Mouse (Mus musculus) lung, postnatal 0 days (tissue): ENCODE measurements around the gene Olfr38. TPM values are rescaled to one million over a fixed set of nuclear protein-coding genes. Genes with fewer than 3 reads are reported as not detected.

Experiments
- ATAC-seq: fragments of 200-750 bp; cut with Nextera tagmentation; 2 replicates; pipeline ENCODE4 v1.8.0; 2017; ENCODE audit warnings: moderate library complexity
- DNase-seq: peaks from one replicate; pipeline ENCODE4 v3.0.0-alpha.2; 2016; ENCODE audit warnings: low spot score
- H3K27ac ChIP-seq: fragments of 300-500 bp; sonication (generic); 2 replicates; pipeline ENCODE4 v1.5.1; 2014; ENCODE audit warnings: antibody characterized with exemption, mild to moderate bottlenecking, low read length, mixed read lengths
- H3K27me3 ChIP-seq: fragments of 300-500 bp; sonication (generic); replicated peaks from 2 replicates; pipeline ENCODE4 v1.6.1; 2014; ENCODE audit warnings: low read length, mixed read lengths; ENCODE audit not compliant: insufficient read depth
- H3K36me3 ChIP-seq: fragments of 300-500 bp; sonication (generic); 2 replicates; pipeline ENCODE4 v1.6.1; 2014; ENCODE audit warnings: low read length, mixed read lengths; ENCODE audit not compliant: insufficient read depth
- H3K4me1 ChIP-seq: fragments of 300-500 bp; sonication (generic); 2 replicates; pipeline ENCODE4 v1.6.1; 2014; ENCODE audit warnings: antibody characterized with exemption, low read depth, low read length, mixed read lengths; ENCODE audit not compliant: insufficient read depth
- H3K4me2 ChIP-seq: fragments of 300-500 bp; sonication (generic); replicated peaks from 2 replicates; pipeline ENCODE4 v1.6.1; 2014; ENCODE audit warnings: low read depth, mild to moderate bottlenecking, low read length, moderate library complexity, mixed read lengths
- H3K4me3 ChIP-seq: fragments of 300-500 bp; sonication (generic); 2 replicates; pipeline ENCODE4 v1.5.1; 2014; ENCODE audit warnings: low read depth, low read length
- H3K9ac ChIP-seq: fragments of 300-500 bp; sonication (generic); replicated peaks from 2 replicates; pipeline ENCODE4 v1.6.1; 2014; ENCODE audit warnings: low read depth, mild to moderate bottlenecking
- H3K9me3 ChIP-seq: fragments of 300-500 bp; sonication (generic); 2 replicates; pipeline ENCODE4 v1.6.1; 2016; ENCODE audit warnings: low read length, mixed read lengths
- CTCF ChIP-seq: IDR thresholded peaks from 2 replicates; pipeline ENCODE4 v1.5.1; 2016; ENCODE audit warnings: antibody characterized with exemption, mild to moderate bottlenecking
- EP300 ChIP-seq: IDR thresholded peaks from 2 replicates; pipeline ENCODE4 v1.6.1; 2016; ENCODE audit warnings: antibody characterized with exemption, mild to moderate bottlenecking, control low read depth
- WGBS: fragments of 180-500 bp; shearing (Covaris S2); extraction: QIAGEN DNeasy Blood & Tissue Kit; methylation state at CpG from one replicate; pipeline ENCODE4 v1.1.7; 2014; 5-methylcytosine and 5-hydroxymethylcytosine counted together
- polyA plus RNA-seq: library from polyadenylated mRNA; unstranded; fragments of >200 nt; fragmentation: Nextera tagmentation; extraction: Ambion mirVana; gene quantifications from 2 replicates; pipeline ENCODE4 v1.2.1, GENCODE M21; 2015

Gene Olfr38
- polyA plus RNA-seq, 1 experiment from 2014 or later, result not detected

DNA sequence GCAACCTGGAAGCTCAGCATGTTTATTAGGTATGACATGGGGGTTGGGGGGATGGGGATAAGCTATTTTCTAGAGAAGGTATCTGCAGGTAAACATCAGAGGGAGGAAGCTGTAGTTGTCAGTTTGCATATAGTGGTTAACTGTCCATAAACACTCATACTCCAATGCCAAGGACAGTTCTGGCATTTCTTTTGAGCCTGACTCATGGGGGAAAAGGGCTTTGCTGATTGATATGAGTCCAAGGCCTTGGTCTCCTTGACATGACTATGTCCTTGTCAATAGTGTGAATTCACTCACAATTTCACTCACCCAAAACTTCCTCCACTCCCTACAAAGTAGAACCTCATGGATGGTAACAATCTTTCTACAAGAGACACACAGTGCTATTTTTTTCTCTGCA, 8.4 kb upstream of the Olfr38 start:
- Histone ChIP-seq H3K9me3 (no peaks in the 10 kb centered on the region), H3K4me1 (no peaks in the 10 kb centered on the region), H3K9ac (no peak overlapping the region), H3K4me3 (no peak overlapping the region), H3K4me2 (no peak overlapping the region), H3K36me3 (no peaks in the 10 kb centered on the region), H3K27me3 (no peaks in the 10 kb centered on the region), H3K27ac (no peak overlapping the region)
- TF ChIP-seq EP300, result no peak
- TF ChIP-seq CTCF, result no peak
- no peak for DNase-seq
- no peak for ATAC-seq

DNA sequence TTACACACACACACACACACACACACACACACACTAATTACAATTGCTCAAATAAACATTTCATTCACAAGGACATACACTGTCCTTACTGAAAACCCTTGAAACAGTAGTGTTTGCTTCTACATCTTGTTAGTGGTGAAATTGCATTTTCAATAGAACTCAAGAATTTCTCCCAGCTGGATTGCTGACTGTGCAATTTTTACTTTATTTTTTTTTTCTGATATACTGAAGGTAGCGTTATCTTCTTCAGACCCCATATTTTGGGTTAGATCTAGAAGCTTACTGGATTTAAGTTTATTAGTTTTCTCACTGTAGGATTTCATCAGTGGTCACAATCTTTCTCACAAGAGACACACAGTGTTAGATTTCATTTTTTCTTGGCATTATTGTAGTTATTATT, 20.9 kb downstream of the Olfr38 start:
- Histone ChIP-seq H3K36me3 (no peaks in the 10 kb centered on the region), H3K9me3 (no peaks in the 10 kb centered on the region), H3K27ac (no peak overlapping the region), H3K4me1 (no peaks in the 10 kb centered on the region), H3K4me3 (no peak overlapping the region), H3K9ac (no peak overlapping the region), H3K27me3 (no peaks in the 10 kb centered on the region), H3K4me2 (no peak overlapping the region)
- TF ChIP-seq CTCF (no peak), EP300 (no peak)
- WGBS, result 85% methylated on average over 1 of the region's 1 CpGs
- ATAC-seq, result no peak
- DNase-seq, result no peak

DNA sequence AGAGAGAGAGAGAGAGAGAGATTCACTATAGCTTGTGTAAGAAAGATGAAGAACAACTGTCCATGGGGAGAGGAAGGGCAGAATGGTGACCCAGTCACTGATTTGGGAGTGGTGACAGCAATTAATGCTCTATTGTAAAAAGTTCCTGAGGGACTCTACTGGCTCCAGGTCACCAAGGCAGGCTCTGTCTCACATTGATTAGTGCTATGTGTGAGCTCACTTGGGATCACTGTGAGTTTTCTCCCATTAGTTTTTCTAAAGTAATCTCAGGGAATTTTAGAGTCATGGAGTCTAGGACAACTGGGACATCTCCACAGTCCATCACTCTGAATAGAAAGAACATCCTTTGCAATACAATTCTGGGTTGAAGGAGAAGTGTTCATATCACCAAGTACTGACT, 28.6 kb downstream of the Olfr38 start, which contains the start of gene Olfr452:
Olfr452 (plus strand) TSS at position 301 of the 400 bp plus-strand sequence.
- DNase-seq (no peak), ATAC-seq (no peak)
- H3K4me2 ChIP-seq, result no peak within 1 kb of the TSS
- H3K4me1 ChIP-seq, result no peaks in the 10 kb centered on the region
- no peak within 1 kb of the TSS for H3K9ac ChIP-seq
- no peak within 1 kb of the TSS for H3K27ac ChIP-seq
- H3K36me3 ChIP-seq, result no peaks in the 10 kb centered on the region
- TF ChIP-seq EP300, result no peak
- TF ChIP-seq CTCF, result no peak
- no peak within 1 kb of the TSS for H3K4me3 ChIP-seq
- H3K27me3 ChIP-seq, result no peaks in the 10 kb centered on the region
- no peaks in the 10 kb centered on the region for H3K9me3 ChIP-seq

DNA sequence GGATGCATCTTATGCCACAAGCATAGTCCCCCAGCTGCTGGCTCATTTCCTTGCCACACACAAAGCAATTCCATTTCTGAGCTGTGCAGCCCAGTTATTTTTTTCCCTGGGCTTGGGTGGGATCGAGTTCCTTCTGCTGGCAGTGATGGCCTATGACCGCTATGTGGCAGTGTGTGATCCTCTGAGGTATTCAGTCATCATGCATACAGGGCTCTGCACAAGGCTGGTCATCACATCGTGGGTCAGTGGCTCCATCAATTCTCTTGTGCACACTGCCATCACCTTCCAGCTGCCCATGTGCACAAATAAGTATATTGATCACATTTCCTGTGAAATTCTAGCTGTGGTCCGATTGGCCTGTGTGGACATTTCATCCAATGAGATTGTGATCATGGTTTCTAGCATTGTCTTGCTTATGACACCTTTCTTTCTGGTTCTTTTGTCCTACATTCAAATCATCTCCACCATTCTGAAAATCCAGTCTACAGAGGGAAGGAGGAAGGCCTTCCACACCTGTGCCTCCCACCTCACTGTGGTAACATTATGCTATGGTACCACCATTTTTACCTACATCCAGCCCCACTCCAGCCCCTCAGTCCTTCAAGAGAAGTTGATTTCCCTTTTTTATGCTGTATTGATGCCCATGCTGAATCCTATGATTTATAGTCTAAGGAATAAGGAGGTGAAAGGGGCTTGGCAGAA, 34.2 kb downstream of the Olfr38 start:
- Histone ChIP-seq H3K27me3 (no peaks in the 10 kb centered on the region), H3K36me3 (no peaks in the 10 kb centered on the region), H3K4me2 (no peak overlapping the region), H3K27ac (no peak overlapping the region), H3K9ac (no peak overlapping the region), H3K4me1 (no peaks in the 10 kb centered on the region), H3K9me3 (no peaks in the 10 kb centered on the region), H3K4me3 (no peak overlapping the region)
- DNase-seq (no peak), ATAC-seq (no peak)
- TF ChIP-seq EP300 (no peak), CTCF (0 out of 2 replicates have a peak, but pooled peaks have one; percentile 2)
- WGBS, result 40% methylated on average over 4 of the region's 4 CpGs

GRCm38 (mm10) chr6:42790949-42791556, 34.8 kb downstream of the Olfr38 start:
- Histone ChIP-seq H3K4me2 (no peak overlapping the region), H3K27ac (no peak overlapping the region), H3K9me3 (no peaks in the 10 kb centered on the region), H3K4me3 (no peak overlapping the region), H3K4me1 (no peaks in the 10 kb centered on the region), H3K9ac (no peak overlapping the region), H3K36me3 (no peaks in the 10 kb centered on the region), H3K27me3 (no peaks in the 10 kb centered on the region)
- 67% methylated on average over 9 of the region's 9 CpGs for WGBS
- ATAC-seq, result no peak
- no peak for TF ChIP-seq EP300
- TF ChIP-seq CTCF, result no peak
- no peak for DNase-seq

GRCm38 (mm10) chr6:42794982-42795381, 38.8 kb downstream of the Olfr38 start:
- no peak overlapping the region for H3K4me2 ChIP-seq
- H3K27ac ChIP-seq, result no peak overlapping the region
- no peak for ATAC-seq
- H3K36me3 ChIP-seq, result no peaks in the 10 kb centered on the region
- no peaks in the 10 kb centered on the region for H3K9me3 ChIP-seq
- H3K9ac ChIP-seq, result no peak overlapping the region
- no peaks in the 10 kb centered on the region for H3K27me3 ChIP-seq
- H3K4me3 ChIP-seq, result no peak overlapping the region
- no peak for TF ChIP-seq EP300
- TF ChIP-seq CTCF, result no peak
- no peaks in the 10 kb centered on the region for H3K4me1 ChIP-seq
- DNase-seq, result no peak
- 74% methylated on average over 3 of the region's 3 CpGs for WGBS
